Mouse (Mus musculus): ENCODE data around the gene Cpsf4l. TPM values are rescaled to one million over a fixed set of nuclear protein-coding genes. Genes with fewer than 3 reads are reported as not detected.

Cpsf4l gene
- polyA plus RNA-seq, 1 experiment, result not detected

DNA sequence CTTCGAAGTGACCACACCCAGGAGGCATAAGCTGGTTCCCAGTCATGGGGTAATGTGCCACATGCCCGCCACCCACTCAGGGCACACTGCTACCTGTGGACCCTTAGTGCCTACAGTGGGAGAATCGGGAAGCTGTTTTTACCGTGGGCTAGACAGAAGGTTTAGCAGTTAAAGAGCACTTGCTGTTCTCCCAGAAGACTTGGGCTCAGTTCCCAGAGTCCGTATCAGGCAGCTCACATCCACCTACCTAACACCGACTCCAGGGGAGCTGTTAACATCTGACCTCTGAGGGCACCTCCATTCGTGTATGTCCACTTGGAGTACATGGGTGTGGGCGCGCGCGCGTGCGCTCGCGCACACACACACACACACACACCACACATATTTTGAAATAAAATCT lies 55.7 kb downstream of the Cpsf4l start:
- peaks cover 6% of the 10 kb centered on the region; the same call in 1 of the 2 replicates for H3K4me1 ChIP-seq (ENCODE audit: control insufficient read depth, insufficient read depth, insufficient read length, low read length)
- H3K27ac ChIP-seq (replicated peaks; ENCODE audit: low read depth, low read length), result no peak overlapping the region
- H3K4me3 ChIP-seq (ENCODE audit: insufficient read depth, low read depth, low read length), result no peak overlapping the region

DNA sequence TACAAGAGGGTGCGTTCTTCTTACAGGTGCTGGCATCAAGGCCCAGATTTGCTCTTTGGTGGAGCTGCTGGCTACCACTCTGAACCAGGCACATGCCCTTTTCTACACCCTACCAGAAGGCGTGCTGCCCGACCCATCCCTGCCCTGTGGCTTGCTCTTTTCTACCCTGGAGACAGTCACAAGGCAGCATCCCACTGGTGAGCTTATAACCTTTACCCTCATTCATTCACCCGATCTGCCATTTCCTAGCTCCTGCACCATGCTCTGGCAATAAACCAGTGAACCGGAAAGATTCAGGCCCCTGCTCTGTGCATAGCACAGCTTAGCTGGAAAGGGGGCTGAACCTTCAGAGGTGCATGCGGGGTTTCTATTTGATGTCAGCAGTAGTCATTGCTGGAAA lies 57.3 kb downstream of the Cpsf4l start:
- Histone ChIP-seq H3K4me3 (ENCODE audit: insufficient read depth, low read depth, low read length) (no peak overlapping the region), H3K27ac (replicated peaks; ENCODE audit: low read depth, low read length) (no peak overlapping the region), H3K4me1 (ENCODE audit: control insufficient read depth, insufficient read depth, insufficient read length, low read length) (peaks cover 6% of the 10 kb centered on the region; the same call in 1 of the 2 replicates)

- Histone ChIP-seq H3K4me1 (ENCODE audit: control insufficient read depth, insufficient read depth, insufficient read length, low read length) (peaks cover 6% of the 10 kb centered on the region; the same call in 1 of the 2 replicates), H3K27ac (replicated peaks; ENCODE audit: low read depth, low read length) (no peak overlapping the region), H3K4me3 (ENCODE audit: insufficient read depth, low read depth, low read length) (no peak overlapping the region)
These were observed 57.9 kb downstream of the Cpsf4l start for GRCm38 (mm10) chr11:113651907-113652273.

DNA sequence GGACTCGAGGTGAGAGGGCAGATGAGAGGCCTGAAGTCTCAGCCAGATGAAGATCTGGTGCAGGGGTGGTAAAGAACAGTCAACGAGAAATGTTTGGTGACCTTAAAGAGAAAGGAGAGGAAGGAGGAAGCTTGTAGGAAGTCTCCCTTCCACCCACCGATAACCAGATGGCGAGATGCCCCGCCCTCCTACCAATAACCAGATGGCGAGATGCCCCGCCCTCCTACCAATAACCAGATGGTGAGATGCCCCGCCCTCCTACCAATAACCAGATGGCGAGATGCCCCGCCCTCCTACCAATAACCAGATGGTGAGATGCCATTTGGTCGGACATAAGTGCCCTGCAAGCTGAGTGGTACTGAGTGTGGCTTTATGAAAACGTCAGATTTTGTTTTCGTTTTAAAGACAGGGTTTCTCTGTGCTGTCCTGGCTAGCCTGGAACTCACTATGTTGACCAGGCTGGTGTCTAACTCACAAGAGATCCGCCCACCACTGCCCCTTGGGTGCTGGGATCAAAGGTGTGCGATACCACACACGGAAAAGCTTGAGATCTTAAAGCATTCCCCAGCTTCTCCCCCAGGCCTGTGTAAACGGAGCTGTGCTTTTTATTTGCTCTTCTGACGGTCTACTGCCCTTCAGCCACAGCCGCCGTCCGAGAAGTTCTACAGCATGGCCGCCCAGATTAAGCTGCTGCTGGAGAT lies 58.5 kb downstream of the Cpsf4l start:
- H3K4me1 ChIP-seq (ENCODE audit: control insufficient read depth, insufficient read depth, insufficient read length, low read length), result peaks cover 6% of the 10 kb centered on the region; the same call in 1 of the 2 replicates
- peak overlapping the region; percentile 45 for H3K27ac ChIP-seq (replicated peaks; ENCODE audit: low read depth, low read length)
- no peak overlapping the region for H3K4me3 ChIP-seq (ENCODE audit: insufficient read depth, low read depth, low read length)

DNA sequence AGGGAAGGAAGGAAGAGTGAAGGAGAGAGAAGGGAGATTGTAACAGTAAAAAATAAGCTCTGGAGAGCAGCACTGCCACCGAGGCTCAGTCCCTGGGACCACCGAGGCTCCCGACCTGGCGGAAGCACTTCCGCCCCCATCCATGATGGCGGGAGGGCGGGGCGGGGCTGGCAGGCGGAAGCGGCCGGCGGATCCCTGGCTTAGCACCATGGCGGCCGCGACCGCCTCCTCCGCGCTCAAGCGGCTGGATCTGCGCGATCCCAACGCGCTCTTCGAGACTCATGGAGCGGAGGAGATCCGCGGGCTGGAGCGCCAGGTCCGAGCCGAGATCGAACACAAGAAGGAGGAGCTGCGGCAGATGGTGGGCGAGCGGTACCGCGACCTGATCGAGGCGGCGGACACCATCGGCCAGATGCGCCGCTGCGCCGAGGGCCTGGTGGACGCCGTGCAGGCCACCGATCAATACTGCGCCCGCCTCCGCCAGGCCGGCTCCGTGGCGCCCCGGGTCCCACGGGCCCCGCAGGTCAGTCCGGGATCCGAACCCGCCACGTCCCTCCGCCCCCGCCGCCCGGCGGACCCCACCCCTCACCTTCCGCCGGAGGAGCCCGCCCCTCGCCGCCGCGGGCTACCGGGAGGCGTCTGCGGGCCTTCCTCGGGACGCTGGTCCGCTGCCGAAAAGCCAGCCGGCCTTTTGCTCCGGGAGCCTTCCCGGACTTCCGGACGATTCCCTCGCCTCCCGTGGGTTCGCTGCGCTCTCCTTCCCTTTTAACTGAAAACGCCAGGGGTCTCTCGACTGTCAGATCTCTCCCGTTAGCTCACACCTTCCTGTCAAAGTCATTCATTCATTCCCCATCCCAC lies 60.2 kb downstream of the Cpsf4l start, which contains the start of gene Slc39a11:
TSS of gene Slc39a11 (minus strand) at position 727 of the 858 bp plus-strand sequence.
- H3K4me1 ChIP-seq (ENCODE audit: control insufficient read depth, insufficient read depth, insufficient read length, low read length), result peaks cover 6% of the 10 kb centered on the region; the same call in 1 of the 2 replicates
- peak within 1 kb of the TSS; percentile 99 for H3K4me3 ChIP-seq (ENCODE audit: insufficient read depth, low read depth, low read length)
- H3K27ac ChIP-seq (replicated peaks; ENCODE audit: low read depth, low read length), result peak within 1 kb of the TSS; percentile 95

GRCm38 (mm10) chr11:113648690-113649352 lies 61.0 kb downstream of the Cpsf4l start, which contains the start of gene Cog1:
Gene Cog1 (plus strand): TSS chr11:113649169.
- Histone ChIP-seq H3K4me1 (ENCODE audit: control insufficient read depth, insufficient read depth, insufficient read length, low read length) (peaks cover 6% of the 10 kb centered on the region; the same call in 1 of the 2 replicates), H3K4me3 (ENCODE audit: insufficient read depth, low read depth, low read length) (peak within 1 kb of the TSS; percentile 99), H3K27ac (replicated peaks; ENCODE audit: low read depth, low read length) (peak within 1 kb of the TSS; percentile 95)

Other genes with a start within 250 kb of the Cpsf4l start
- not detected in 2 replicates for gene Sstr2, start 90.7 kb downstream of the Cpsf4l start, polyA plus RNA-seq (2012; ENCODE audit: insufficient read depth, insufficient read length, missing spikeins)
- 16.7 and 19.4 TPM in 2 replicates for gene Cog1, start 60.8 kb downstream of the Cpsf4l start, polyA plus RNA-seq (2012; ENCODE audit: insufficient read depth, insufficient read length, missing spikeins)
- gene Slc39a11, start 59.9 kb downstream of the Cpsf4l start, polyA plus RNA-seq (2012; ENCODE audit: insufficient read depth, insufficient read length, missing spikeins), result 6.5 and 7.0 TPM in 2 replicates
- gene Fam104a, start 25.9 kb downstream of the Cpsf4l start, polyA plus RNA-seq (2012; ENCODE audit: insufficient read depth, insufficient read length, missing spikeins), result 17.2 and 20.3 TPM in 2 replicates
- gene D11Wsu47e, start 25.6 kb downstream of the Cpsf4l start, polyA plus RNA-seq (2012; ENCODE audit: insufficient read depth, insufficient read length, missing spikeins), result 3.6 and 4.2 TPM in 2 replicates
- 8.7 and 16.3 TPM in 2 replicates for gene Cdc42ep4, start 41.9 kb upstream of the Cpsf4l start, polyA plus RNA-seq (2012; ENCODE audit: insufficient read depth, insufficient read length, missing spikeins)